9 mouse cellular contexts compared by ENCODE assay signal in the genomic region with DNA sequence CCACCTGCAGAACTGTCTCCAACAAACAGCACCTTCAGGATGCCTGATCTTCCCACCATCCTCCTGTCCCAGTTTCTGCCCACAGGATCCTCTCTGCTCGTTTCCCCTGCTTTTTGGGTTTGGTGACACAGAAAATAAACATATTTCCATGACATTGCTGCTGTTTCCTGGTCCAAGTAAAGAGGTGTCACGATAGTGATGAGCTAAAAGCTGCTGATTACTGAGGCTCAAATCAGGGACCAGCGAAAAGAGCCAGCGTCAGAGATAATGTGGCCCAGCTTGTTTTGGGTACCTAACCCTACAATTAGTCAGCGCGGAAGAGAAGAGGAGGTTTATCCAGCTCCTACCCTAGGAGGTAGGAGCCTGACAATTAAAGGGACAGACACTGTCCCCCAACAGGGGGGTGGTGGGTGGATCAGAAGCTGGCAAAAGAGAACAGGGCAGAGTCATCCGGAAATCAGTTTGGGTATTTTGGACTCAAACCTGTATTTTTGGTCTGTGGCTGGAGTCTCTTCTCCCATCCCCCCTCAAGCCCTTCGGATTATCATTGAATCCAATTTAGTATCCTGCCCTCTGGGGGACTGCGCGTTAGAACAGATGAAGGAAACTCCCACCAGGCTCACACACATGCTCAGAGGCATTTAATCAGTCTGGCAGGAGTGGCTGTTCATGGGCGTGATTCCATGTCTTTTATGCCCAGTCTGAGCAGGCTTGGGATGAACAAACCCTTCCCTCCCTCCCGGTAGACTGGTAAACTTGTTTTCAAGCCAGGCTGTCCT. TPM values are rescaled to one million over a fixed set of nuclear protein-coding genes. Genes with fewer than 3 reads are reported as not detected.
DNase-seq lines count a peak whose midpoint lies in the region; ATAC-seq and TF ChIP-seq lines count a peak whose summit lies in the region.
"Had no signal": no experiment of that assay in that cellular context is flagged by ENCODE, and none has a peak within 500 bp of the region (broad histone marks: within the 10 kb centered on the region; RNA-seq: fewer than 3 reads in every experiment).

No protein-coding gene starts in this region.

- no peaks in the 10 kb centered on the region for H3K36me3 ChIP-seq in forebrain, embryonic 11.5 days (ENCODE audit: control insufficient read depth, insufficient read depth, low read length)
- H3K36me3 ChIP-seq in neural tube, embryonic 15.5 days, result no peaks in the 10 kb centered on the region

- no peaks in the 10 kb centered on the region for H3K9me3 ChIP-seq in forebrain, embryonic 11.5 days (ENCODE audit: control insufficient read depth, low read length)
- H3K9me3 ChIP-seq in neural tube, embryonic 15.5 days (replicated peaks), result no peaks in the 10 kb centered on the region

- intact Hi-C loops in left cerebral cortex, adult 2 months (cut with DNase I), result loop anchor here (1.0 kb wide), 1 partner anchor 17 kb away; no protein-coding TSS in a partner anchor
- intact Hi-C loops in gastrocnemius, postnatal 36 days (cut with DNase I), result no loop called here

- H3K4me1 ChIP-seq in forebrain, embryonic 11.5 days (replicated peaks; ENCODE audit: control insufficient read depth, insufficient read depth, low read length), result peaks cover 39% of the 10 kb centered on the region
- H3K4me1 ChIP-seq in neural tube, embryonic 15.5 days, result peaks cover 30% of the 10 kb centered on the region

- no peak overlapping the region for H3K4me3 ChIP-seq in left cerebral cortex, adult 2 months
- no peak overlapping the region for H3K4me3 ChIP-seq in forebrain, embryonic 11.5 days (ENCODE audit: low read depth, low read length)
- no peak overlapping the region for H3K4me3 ChIP-seq in neural tube, embryonic 15.5 days (replicated peaks)

- WGBS in forebrain, embryonic 11.5 days, result 3% methylated on average over 12 of the region's 12 CpGs
- 7% methylated on average over 12 of the region's 12 CpGs for WGBS in neural tube, embryonic 15.5 days

- peak overlapping the region; percentile 56 for H3K9ac ChIP-seq in forebrain, embryonic 11.5 days (ENCODE audit: low read length)
- H3K9ac ChIP-seq in neural tube, embryonic 15.5 days (replicated peaks), result no peak overlapping the region; the same call in 1 of the 2 replicates

- peak overlapping the region; percentile 46; the same call in 1 of the 2 replicates for H3K4me2 ChIP-seq in forebrain, embryonic 11.5 days (ENCODE audit: low read depth, low read length, severe bottlenecking)
- H3K4me2 ChIP-seq in neural tube, embryonic 15.5 days, result peak overlapping the region; percentile 63

- peak; percentile 59 for ATAC-seq in forebrain, embryonic 11.5 days (replicated peaks; ENCODE audit: low FRiP score)
- peak; percentile 67 for ATAC-seq in neural tube, embryonic 15.5 days (ENCODE audit: low FRiP score)

- no peak for TF ChIP-seq CTCF in left cerebral cortex, adult 2 months (IDR thresholded peaks at IDR 0.05)

- peak overlapping the region; percentile 60 for H3K27ac ChIP-seq in left cerebral cortex, adult 2 months
- peak overlapping the region; percentile 98 for H3K27ac ChIP-seq in forebrain, embryonic 11.5 days (ENCODE audit: low read depth, low read length)
- peak overlapping the region; percentile 87 for H3K27ac ChIP-seq in neural tube, embryonic 15.5 days (replicated peaks)

- DNase-seq in left cerebral cortex, adult 2 months (ENCODE audit: extremely low spot score in 1 of 2, low spot score in 2 of 2), result peak in 1 of 2 experiments; percentile 45
- no peak for DNase-seq in left cerebral cortex, adult 18-20 months (ENCODE audit: low spot score in 2 of 2)
- peak; percentile 66 for DNase-seq in forebrain, embryonic 11.5 days (ENCODE audit: low spot score)
- DNase-seq in layer of hippocampus, adult 9-11 months, result peak; percentile 87
- DNase-seq in gastrocnemius, adult 18-20 months (ENCODE audit: low spot score), result no peak
- DNase-seq in gastrocnemius, postnatal 36 days, result no peak
- DNase-seq in thymus, adult 18-20 months, result no peak

- H3K27me3 ChIP-seq in forebrain, embryonic 11.5 days (ENCODE audit: control insufficient read depth, insufficient read depth, low read length), result no peaks in the 10 kb centered on the region
- no peaks in the 10 kb centered on the region for H3K27me3 ChIP-seq in neural tube, embryonic 15.5 days (replicated peaks)

RNA-seq across cellular contexts. Expression of gene Rhcg, which starts 40.2 kb away (rescaled TPM):
- 1 to 10 TPM; 1.7 to 2.2 TPM for total RNA-seq in left cerebral cortex, adult 2 months (2021)
- total RNA-seq in left cerebral cortex, adult 18-20 months (2021), result 1 to 10 TPM; 1.6 to 2.3 TPM
- 5.5 and 6.8 TPM in 2 replicates for polyA plus RNA-seq in forebrain, embryonic 11.5 days (2014; fragmentation: Nextera tagmentation; extraction: Ambion mirVana)
- 5.4 and 6.5 TPM in 2 replicates for polyA plus RNA-seq in neural tube, embryonic 15.5 days (2015; fragmentation: Nextera tagmentation; extraction: Ambion mirVana)
- total RNA-seq in gastrocnemius, adult 18-20 months (2021), result not detected
- total RNA-seq in gastrocnemius, postnatal 36 days (2021), result not detected
- total RNA-seq: MEL had no signal

Comparison
In these comparisons a context has a peak if more than half of its experiments do, and no peak if none do; other contexts are left out.
1. DNase-seq: peak in forebrain, embryonic 11.5 days (single experiment) and layer of hippocampus, adult 9-11 months (single experiment); none in left cerebral cortex, adult 18-20 months (0 of 2), gastrocnemius, adult 18-20 months (single experiment), gastrocnemius, postnatal 36 days (0 of 2) and thymus, adult 18-20 months (0 of 2).
2. Peak in every context shown above with its lines, with median percentiles within 50 percentile points of each other: H3K27ac ChIP-seq.